Mouse (Mus musculus) megakaryocyte, embryonic 14.5 days (primary cell): ENCODE measurements around the gene Ksr1. TPM values are rescaled to one million over a fixed set of nuclear protein-coding genes. Genes with fewer than 3 reads are reported as not detected.

Source experiments
- H3K27me3 ChIP-seq: replicated peaks from 2 replicates; pipeline ENCODE3; 2012; ENCODE audit warnings: inconsistent platforms
- H3K36me3 ChIP-seq: replicated peaks from 2 replicates; pipeline ENCODE3; 2012; ENCODE audit warnings: low read length, inconsistent platforms, mixed read lengths
- H3K4me1 ChIP-seq: 2 replicates; pipeline ENCODE4 v1.6.1; 2012; ENCODE audit warnings: inconsistent platforms
- H3K4me3 ChIP-seq: replicated peaks from 2 replicates; pipeline ENCODE3; 2012; ENCODE audit warnings: moderate library complexity, mild to moderate bottlenecking, inconsistent platforms
- H3K9me3 ChIP-seq: 2 replicates; pipeline ENCODE4 v1.6.1; 2012; ENCODE audit warnings: inconsistent platforms
- FLI1 ChIP-seq: IDR thresholded peaks from 2 replicates; pipeline ENCODE4 v1.6.1; 2012; ENCODE audit warnings: low read length, inconsistent platforms, mixed read lengths
- GATA1 ChIP-seq: IDR thresholded peaks from 3 replicates; pipeline ENCODE4 v1.6.1; 2012; ENCODE audit warnings: mixed read lengths, low read length, inconsistent platforms, borderline replicate concordance
- polyA plus RNA-seq: library from polyadenylated mRNA; stranded (reverse); fragments of >175 nt; gene quantifications from 2 replicates; pipeline ENCODE4 v1.2.3, GENCODE M21; 2012; ENCODE audit warnings: low replicate concordance; ENCODE audit not compliant: insufficient read depth

The Ksr1 gene
- 46.5 and 208 TPM in 2 replicates for polyA plus RNA-seq

DNA sequence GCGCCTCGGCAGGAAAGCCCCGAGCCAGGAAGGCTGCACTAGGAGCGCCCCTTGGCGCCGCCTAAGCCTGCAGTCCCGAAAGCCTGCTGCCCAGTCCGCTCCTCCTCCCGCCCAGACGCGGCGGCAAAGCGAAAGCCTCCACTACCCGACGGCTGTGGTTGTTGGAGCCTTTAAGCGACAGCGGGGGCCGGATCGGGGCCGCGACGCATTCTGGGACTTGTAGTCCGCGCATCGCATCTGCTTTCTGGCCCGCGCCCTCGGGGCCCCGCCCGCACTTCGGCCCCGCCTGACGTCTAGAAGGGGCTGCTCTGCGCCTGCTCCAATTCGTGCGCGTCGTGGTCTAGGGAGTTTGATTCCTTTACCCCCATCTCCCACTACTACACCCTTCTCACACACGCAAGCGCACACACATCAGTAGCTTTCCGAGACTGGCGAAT, at the start of gene Ksr1:
Gene Ksr1, minus strand, starts transcription at position 77 of the 437 bp plus-strand sequence.
- Histone ChIP-seq H3K27me3 (no peaks in the 10 kb centered on the region), H3K4me3 (peak within 1 kb of the TSS; percentile 96), H3K4me1 (peaks cover 81% of the 10 kb centered on the region), H3K36me3 (peaks cover 28% of the 10 kb centered on the region), H3K9me3 (no peaks in the 10 kb centered on the region)
- TF ChIP-seq FLI1: no peak
- TF ChIP-seq GATA1: no peak

DNA sequence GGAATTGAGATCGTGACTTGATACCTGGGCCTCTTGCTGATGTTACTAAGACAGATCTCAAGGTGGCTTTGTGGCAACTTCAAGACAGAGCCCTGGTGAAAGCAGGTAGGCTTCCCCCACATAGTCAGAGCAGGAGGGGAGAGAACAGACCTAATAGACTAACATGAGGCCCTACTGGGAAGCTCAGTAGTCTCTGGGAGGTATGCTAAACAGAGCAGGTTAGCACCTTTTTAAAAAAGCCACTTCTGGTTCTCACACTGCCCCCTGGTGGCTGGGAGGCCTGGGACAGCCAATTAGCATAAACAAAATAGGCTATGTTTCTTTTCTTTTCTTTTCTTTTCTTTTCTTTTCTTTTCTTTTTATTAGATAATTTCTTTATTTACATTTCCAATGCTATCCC, 46.0 kb upstream of the Ksr1 start:
- Histone ChIP-seq H3K36me3 (no peaks in the 10 kb centered on the region), H3K4me1 (peaks cover 31% of the 10 kb centered on the region), H3K9me3 (peaks cover 6% of the 10 kb centered on the region), H3K4me3 (no peak overlapping the region), H3K27me3 (peaks cover 24% of the 10 kb centered on the region)
- TF ChIP-seq GATA1: no peak
- TF ChIP-seq FLI1: no peak

DNA sequence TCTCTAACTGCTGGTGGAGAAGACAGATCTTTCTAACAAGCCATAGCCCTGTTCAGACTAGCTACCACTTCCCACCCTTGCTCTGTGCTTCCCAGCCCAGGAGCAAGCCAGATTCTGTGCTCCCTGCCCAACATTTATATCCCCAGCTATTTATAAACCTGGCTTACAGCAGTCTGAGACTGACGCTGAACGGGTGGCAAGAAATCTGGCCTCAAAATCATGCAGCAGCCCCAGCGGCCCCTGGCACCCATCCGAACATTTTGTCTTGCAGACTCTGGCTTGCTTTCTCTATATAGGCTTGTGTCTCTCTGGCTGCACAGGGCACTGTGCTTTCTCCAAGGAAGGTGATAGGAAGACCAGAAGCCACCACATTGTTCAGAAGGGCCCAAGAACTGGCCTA, 45.0 kb upstream of the Ksr1 start:
- H3K4me3 ChIP-seq: no peak overlapping the region
- TF ChIP-seq GATA1: no peak
- TF ChIP-seq FLI1: no peak
- peaks cover 22% of the 10 kb centered on the region for H3K27me3 ChIP-seq
- H3K9me3 ChIP-seq: peaks cover 6% of the 10 kb centered on the region
- no peaks in the 10 kb centered on the region for H3K36me3 ChIP-seq
- peaks cover 22% of the 10 kb centered on the region for H3K4me1 ChIP-seq

DNA sequence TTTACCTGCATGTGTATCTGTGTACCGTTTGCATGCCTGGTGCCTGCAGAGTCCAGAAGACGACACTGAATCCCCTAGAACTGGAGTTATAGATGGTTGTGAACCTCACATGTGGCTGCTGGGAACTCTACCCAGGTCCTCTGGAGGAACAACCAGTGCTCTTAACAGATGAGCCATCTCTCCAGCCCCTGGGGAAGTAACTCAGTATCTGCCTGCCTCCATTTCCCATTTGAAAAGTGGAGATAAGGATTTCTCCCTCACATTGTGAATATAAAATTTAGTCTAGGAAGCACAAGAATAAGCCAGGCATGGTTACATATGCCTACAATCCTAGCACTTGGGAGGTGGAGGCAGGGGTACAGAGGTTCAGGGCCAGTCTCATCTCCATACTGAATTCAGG, 44.0 kb upstream of the Ksr1 start:
- H3K9me3 ChIP-seq: peaks cover 6% of the 10 kb centered on the region
- H3K36me3 ChIP-seq: no peaks in the 10 kb centered on the region
- H3K27me3 ChIP-seq: peaks cover 22% of the 10 kb centered on the region
- H3K4me3 ChIP-seq: no peak overlapping the region
- TF ChIP-seq GATA1 (no peak), FLI1 (no peak)
- peaks cover 17% of the 10 kb centered on the region for H3K4me1 ChIP-seq

DNA sequence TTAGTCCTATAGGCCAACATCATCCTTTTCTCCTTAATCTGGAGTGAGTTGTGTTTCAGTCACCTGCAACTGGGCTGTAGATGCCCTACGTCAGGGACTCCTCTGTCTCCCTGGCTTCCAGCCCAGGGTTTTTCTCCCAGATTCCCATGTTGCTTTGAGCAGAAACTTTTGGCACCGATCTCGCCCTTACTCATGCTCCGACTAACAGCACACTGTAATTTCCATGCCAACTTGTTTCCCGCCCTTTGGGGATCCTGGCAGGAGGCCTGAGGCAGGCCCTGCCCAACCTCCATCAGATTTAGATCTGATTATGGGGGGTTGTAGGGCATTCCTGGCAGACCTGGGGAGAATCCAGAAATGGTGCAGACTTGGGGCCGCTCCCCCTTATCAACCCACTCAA, 42.0 kb upstream of the Ksr1 start:
- H3K36me3 ChIP-seq: no peaks in the 10 kb centered on the region
- peaks cover 23% of the 10 kb centered on the region for H3K4me1 ChIP-seq
- no peak for TF ChIP-seq GATA1
- no peak for TF ChIP-seq FLI1
- no peak overlapping the region for H3K4me3 ChIP-seq
- H3K9me3 ChIP-seq: no peaks in the 10 kb centered on the region
- peaks cover 32% of the 10 kb centered on the region for H3K27me3 ChIP-seq

DNA sequence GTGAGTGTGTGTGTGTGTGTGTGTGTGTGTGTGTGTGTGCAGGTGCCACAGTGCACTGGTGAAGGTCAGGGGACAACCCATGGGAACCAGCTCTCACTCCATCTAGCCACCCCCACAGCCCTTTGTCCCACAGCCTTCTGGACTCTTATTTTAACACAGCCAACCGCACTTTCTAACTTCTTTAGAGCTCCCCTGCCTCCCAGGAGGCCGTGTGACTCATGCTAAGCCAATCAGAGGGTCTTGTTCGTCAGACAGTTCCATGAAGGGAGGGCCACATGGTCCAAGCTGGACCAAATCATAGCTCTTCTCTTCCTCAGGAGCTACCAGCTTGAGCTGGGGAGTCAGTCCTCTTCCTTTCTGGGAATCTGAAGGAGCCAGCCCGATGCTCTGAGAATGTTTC, 41.1 kb upstream of the Ksr1 start:
- Histone ChIP-seq H3K27me3 (peaks cover 39% of the 10 kb centered on the region), H3K4me1 (peaks cover 28% of the 10 kb centered on the region), H3K9me3 (no peaks in the 10 kb centered on the region), H3K4me3 (no peak overlapping the region), H3K36me3 (no peaks in the 10 kb centered on the region)
- TF ChIP-seq GATA1 (no peak), FLI1 (no peak)

DNA sequence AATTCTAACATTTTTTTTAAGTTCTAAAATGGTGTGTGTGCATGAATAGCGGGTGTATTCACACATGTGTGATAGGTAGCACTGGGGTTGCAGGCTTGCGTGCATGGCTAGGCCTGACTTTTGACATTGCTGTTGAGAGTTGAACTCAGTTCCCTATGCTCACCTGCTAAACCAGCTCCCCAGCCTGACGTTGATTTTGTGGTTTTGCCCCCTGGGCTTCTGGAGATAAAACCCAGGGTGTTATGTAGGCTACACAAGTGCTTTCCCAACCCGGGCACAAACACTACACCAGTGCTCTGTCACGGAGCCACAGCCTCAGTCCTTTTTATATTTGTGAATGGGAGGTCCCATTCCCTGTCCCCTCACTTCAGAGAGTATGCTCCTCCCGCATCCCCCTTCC, 39.5 kb upstream of the Ksr1 start:
- no peaks in the 10 kb centered on the region for H3K36me3 ChIP-seq
- no peaks in the 10 kb centered on the region for H3K9me3 ChIP-seq
- H3K4me3 ChIP-seq: no peak overlapping the region
- peaks cover 47% of the 10 kb centered on the region for H3K27me3 ChIP-seq
- peaks cover 26% of the 10 kb centered on the region for H3K4me1 ChIP-seq
- no peak for TF ChIP-seq FLI1
- TF ChIP-seq GATA1: no peak

DNA sequence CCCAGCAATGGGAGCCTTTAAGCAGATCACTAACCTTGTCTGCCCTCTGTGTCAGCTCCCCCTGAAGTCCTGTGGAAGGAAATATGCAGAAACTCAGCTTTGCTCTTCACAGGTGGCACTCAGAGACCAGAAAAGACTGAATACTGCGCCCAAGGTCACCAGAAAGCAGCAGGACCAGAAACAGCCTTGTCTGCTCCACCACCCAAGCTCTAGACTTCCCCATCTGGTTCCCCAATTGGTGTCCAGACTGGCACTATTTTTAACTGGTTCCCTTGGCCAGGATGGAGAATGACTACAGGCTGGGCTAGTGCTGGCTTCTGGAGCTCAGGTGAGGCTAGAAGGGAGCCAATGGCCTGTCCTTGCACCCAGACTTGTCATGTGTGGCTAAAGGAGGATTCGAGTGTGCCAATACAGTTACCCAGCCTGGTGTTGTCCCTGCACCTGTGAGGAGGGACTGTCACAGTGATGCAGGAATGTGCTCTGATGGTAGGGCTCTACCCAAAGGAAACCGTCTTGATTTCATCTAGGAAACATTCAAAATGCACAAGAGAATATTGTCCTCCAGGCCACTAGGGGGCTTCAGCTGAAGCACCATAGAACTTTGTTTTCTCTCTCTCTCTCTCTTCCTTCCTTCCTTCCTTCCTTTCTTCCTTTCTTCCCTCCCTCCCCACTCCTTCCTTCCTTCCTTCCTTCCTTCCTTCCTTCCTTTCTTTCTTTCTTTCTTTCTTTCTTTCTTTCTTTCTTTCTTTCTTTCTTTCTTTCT, 38.1 kb upstream of the Ksr1 start:
- H3K9me3 ChIP-seq: no peaks in the 10 kb centered on the region
- peaks cover 43% of the 10 kb centered on the region for H3K27me3 ChIP-seq
- peaks cover 33% of the 10 kb centered on the region for H3K4me1 ChIP-seq
- TF ChIP-seq GATA1 (no peak), FLI1 (no peak)
- H3K4me3 ChIP-seq: no peak overlapping the region
- no peaks in the 10 kb centered on the region for H3K36me3 ChIP-seq

DNA sequence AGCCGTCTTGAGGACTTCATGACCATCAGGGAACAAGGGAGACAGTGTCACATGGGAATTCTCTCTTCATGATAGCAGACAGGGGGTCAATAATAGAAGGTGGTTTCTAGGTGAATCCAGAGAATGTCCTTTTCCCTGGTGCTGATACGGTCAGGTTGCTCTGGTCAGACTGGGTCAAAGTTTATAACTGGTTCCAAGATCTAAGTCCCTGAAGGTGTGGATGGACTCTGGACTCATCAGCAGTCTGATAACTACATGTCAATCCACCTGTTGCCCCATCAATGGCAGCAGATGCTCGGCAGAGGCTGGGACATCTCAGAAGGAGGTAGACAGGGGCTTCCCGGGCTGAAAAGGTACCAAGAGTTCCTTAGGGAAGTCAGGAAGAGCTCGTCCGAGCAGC, 37.2 kb upstream of the Ksr1 start:
- no peak for TF ChIP-seq GATA1
- no peak for TF ChIP-seq FLI1
- Histone ChIP-seq H3K36me3 (no peaks in the 10 kb centered on the region), H3K9me3 (no peaks in the 10 kb centered on the region), H3K4me3 (no peak overlapping the region), H3K27me3 (peaks cover 37% of the 10 kb centered on the region), H3K4me1 (peaks cover 31% of the 10 kb centered on the region)

DNA sequence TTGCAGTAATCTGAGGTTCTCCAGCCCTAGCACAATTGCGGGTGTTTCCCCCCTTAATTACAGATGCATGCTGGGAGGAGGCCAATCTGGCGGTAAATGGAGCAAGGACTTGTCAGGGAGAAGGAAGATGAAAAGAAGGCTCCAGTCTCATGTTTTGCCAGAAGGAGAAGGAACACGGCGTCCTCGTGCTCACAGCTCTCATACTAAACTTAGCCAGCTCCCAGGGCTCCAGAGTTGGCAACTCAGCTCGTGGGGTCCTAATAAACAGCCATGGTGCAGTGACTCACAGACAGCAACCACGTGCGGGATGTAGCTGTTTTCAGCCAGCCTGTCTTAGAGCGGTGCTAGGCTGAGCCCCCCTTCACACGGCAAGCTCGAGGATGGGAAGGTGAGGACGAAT, 36.7 kb upstream of the Ksr1 start:
- H3K27me3 ChIP-seq: peaks cover 35% of the 10 kb centered on the region
- no peak overlapping the region for H3K4me3 ChIP-seq
- no peaks in the 10 kb centered on the region for H3K36me3 ChIP-seq
- TF ChIP-seq FLI1 (no peak), GATA1 (no peak)
- H3K9me3 ChIP-seq: no peaks in the 10 kb centered on the region
- H3K4me1 ChIP-seq: peaks cover 31% of the 10 kb centered on the region

DNA sequence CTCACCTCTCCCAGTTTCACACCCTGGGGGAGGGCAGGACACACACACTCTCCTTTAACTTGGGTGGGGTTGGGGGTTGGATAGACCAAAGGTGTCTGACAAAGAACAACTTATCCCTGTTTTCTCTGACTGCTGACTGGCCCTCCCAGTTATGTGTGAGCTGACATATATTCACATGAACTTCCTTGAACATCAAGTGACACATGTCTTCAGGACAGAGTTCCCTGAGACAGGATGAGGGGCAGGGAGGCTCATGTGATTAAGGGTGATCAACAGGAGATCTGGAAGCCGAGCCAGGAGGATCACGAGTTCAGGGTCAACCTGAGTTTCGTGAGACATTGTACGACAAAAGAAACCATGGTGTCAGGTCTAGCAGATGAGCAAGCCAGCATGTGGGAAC, 35.7 kb upstream of the Ksr1 start:
- Histone ChIP-seq H3K36me3 (no peaks in the 10 kb centered on the region), H3K4me3 (no peak overlapping the region), H3K9me3 (peaks cover 4% of the 10 kb centered on the region; the same call in 1 of the 2 replicates), H3K27me3 (peaks cover 34% of the 10 kb centered on the region), H3K4me1 (peaks cover 31% of the 10 kb centered on the region)
- TF ChIP-seq GATA1: no peak
- TF ChIP-seq FLI1: no peak
